Mouse (Mus musculus) MEL (cell line): Measurements from ENCODE around the gene Frs3. TPM values are rescaled to one million over a fixed set of nuclear protein-coding genes. Genes with fewer than 3 reads are reported as not detected.

Source experiments
- DNase-seq: peaks from one replicate; pipeline ENCODE4 v3.0.0; 2011; ENCODE audit warnings: low read depth, low spot score
- H3K27ac ChIP-seq: 2 replicates; pipeline ENCODE4 v1.5.1; 2012; ENCODE audit warnings: low read depth, mild to moderate bottlenecking, control low read depth, low read length, moderate library complexity; ENCODE audit not compliant: control insufficient read depth
- H3K27me3 ChIP-seq, 2 experiments: fragments of 150-350 bp in 1 of 2; sonication (generic) in 1 of 2; 2 replicates each; pipeline ENCODE4 v1.6.1; 2012; ENCODE audit warnings: low read length in 2 of 2, mild to moderate bottlenecking in 2 of 2, improper control_type of control experiment in 1 of 2, moderate library complexity in 1 of 2; ENCODE audit not compliant: insufficient read depth in 2 of 2, control insufficient read depth in 1 of 2
- H3K36me3 ChIP-seq, 2 experiments: 2 replicates each; pipeline ENCODE4 v1.6.1; 2012 to 2014; ENCODE audit warnings: low read length in 2 of 2, improper control_type of control experiment in 1 of 2, inconsistent platforms in 1 of 2, mild to moderate bottlenecking in 1 of 2; ENCODE audit not compliant: insufficient read depth in 2 of 2, control insufficient read depth in 1 of 2
- H3K4me1 ChIP-seq, 2 experiments: fragments of 150-350 bp in 1 of 2; sonication (generic) in 1 of 2; 2 replicates each; pipeline ENCODE4 v1.6.1; 2012; ENCODE audit warnings: low read length in 2 of 2, improper control_type of control experiment in 1 of 2, mild to moderate bottlenecking in 1 of 2; ENCODE audit not compliant: insufficient read depth in 2 of 2, control insufficient read depth in 1 of 2
- H3K4me3 ChIP-seq, 2 experiments: fragments of 150-350 bp in 1 of 2; sonication (generic) in 1 of 2; 2 replicates each; pipeline ENCODE4 v1.5.1; 2012; ENCODE audit warnings: low read depth in 2 of 2, low read length in 2 of 2, mild to moderate bottlenecking in 2 of 2, moderate library complexity in 2 of 2, control low read depth in 1 of 2, improper control_type of control experiment in 1 of 2; ENCODE audit not compliant: control insufficient read depth in 1 of 2, insufficient read depth in 1 of 2
- H3K79me2 ChIP-seq: 2 replicates; pipeline ENCODE4 v1.6.1; 2012; ENCODE audit warnings: mild to moderate bottlenecking, low read length, moderate library complexity; ENCODE audit not compliant: control insufficient read depth, poor library complexity, insufficient read depth
- H3K9ac ChIP-seq: 2 replicates; pipeline ENCODE4 v1.6.1; 2012; ENCODE audit warnings: low read depth, mild to moderate bottlenecking, control low read depth, low read length, moderate library complexity; ENCODE audit not compliant: control insufficient read depth, poor library complexity, severe bottlenecking
- H3K9me3 ChIP-seq: fragments of 150-350 bp; sonication (generic); replicated peaks from 2 replicates; pipeline ENCODE4 v1.6.1; 2012; ENCODE audit warnings: mild to moderate bottlenecking, low read length, improper control_type of control experiment, moderate library complexity; ENCODE audit not compliant: insufficient read depth
- BHLHE40 ChIP-seq: IDR thresholded peaks from 2 replicates; pipeline ENCODE4 v1.6.1; 2012; ENCODE audit warnings: low read depth, mild to moderate bottlenecking, inconsistent platforms, low read length, improper control_type of control experiment, borderline replicate concordance
- CHD1 ChIP-seq: IDR thresholded peaks from 2 replicates; pipeline ENCODE4 v1.6.1; 2012; ENCODE audit warnings: low read depth, mild to moderate bottlenecking, inconsistent platforms, low read length, improper control_type of control experiment
- ELF1 ChIP-seq: IDR thresholded peaks from 2 replicates; pipeline ENCODE4 v1.6.1; 2014; ENCODE audit warnings: low read depth, mild to moderate bottlenecking, inconsistent platforms, low read length, improper control_type of control experiment, moderate library complexity
- ETS1 ChIP-seq: IDR thresholded peaks from 2 replicates; pipeline ENCODE4 v1.6.1; 2012; ENCODE audit warnings: low read depth, mild to moderate bottlenecking, inconsistent platforms, low read length, improper control_type of control experiment, moderate library complexity
- GABPA ChIP-seq: IDR thresholded peaks from 2 replicates; pipeline ENCODE4 v1.6.1; 2012; ENCODE audit warnings: low read depth, mild to moderate bottlenecking, inconsistent platforms, low read length, improper control_type of control experiment, moderate library complexity
- GATA1 ChIP-seq: IDR thresholded peaks from 2 replicates; pipeline ENCODE4 v1.6.1; 2011; ENCODE audit warnings: low read depth, low read length, improper control_type of control experiment
- HCFC1 ChIP-seq: IDR thresholded peaks from 2 replicates; pipeline ENCODE4 v1.6.1; 2012; ENCODE audit warnings: low read depth, mild to moderate bottlenecking, inconsistent platforms, low read length, improper control_type of control experiment, moderate library complexity
- JUND ChIP-seq: IDR thresholded peaks from 2 replicates; pipeline ENCODE4 v1.6.1; 2011; ENCODE audit warnings: low read depth, mild to moderate bottlenecking, improper control_type of control experiment, low read length
- KAT2A ChIP-seq: conservative IDR thresholded peaks from 2 replicates; pipeline ENCODE4 v1.6.1; 2012; ENCODE audit warnings: low read depth, low read length, improper control_type of control experiment, inconsistent platforms
- MAFK ChIP-seq: IDR thresholded peaks from 2 replicates; pipeline ENCODE4 v1.6.1; 2011; ENCODE audit warnings: low read depth, mild to moderate bottlenecking, low read length, improper control_type of control experiment, borderline replicate concordance
- MAX ChIP-seq: IDR thresholded peaks from 2 replicates; pipeline ENCODE4 v1.6.1; 2011; ENCODE audit warnings: low read length, improper control_type of control experiment
- MEF2A ChIP-seq: IDR thresholded peaks from 2 replicates; pipeline ENCODE4 v1.6.1; 2014; ENCODE audit warnings: low read depth, mild to moderate bottlenecking, inconsistent platforms, low read length, improper control_type of control experiment; ENCODE audit not compliant: poor library complexity, insufficient replicate concordance, severe bottlenecking; ENCODE audit errors: extremely low read depth
- MXI1 ChIP-seq: IDR thresholded peaks from 2 replicates; pipeline ENCODE4 v1.6.1; 2011; ENCODE audit warnings: mild to moderate bottlenecking, low read depth, low read length, improper control_type of control experiment
- MYB ChIP-seq: IDR thresholded peaks from 2 replicates; pipeline ENCODE4 v1.6.1; 2011; ENCODE audit warnings: mild to moderate bottlenecking, low read depth, low read length, improper control_type of control experiment
- MYC ChIP-seq: IDR thresholded peaks from 2 replicates; pipeline ENCODE4 v1.6.1; 2011; ENCODE audit warnings: low read depth, mild to moderate bottlenecking, low read length, improper control_type of control experiment, moderate library complexity
- POLR2AphosphoS2 ChIP-seq: IDR thresholded peaks from 2 replicates; pipeline ENCODE4 v1.6.1; 2011; ENCODE audit warnings: low read length, improper control_type of control experiment
- POLR2AphosphoS5 ChIP-seq: IDR thresholded peaks from 2 replicates; pipeline ENCODE4 v1.6.1; 2012; ENCODE audit warnings: low read depth, borderline replicate concordance, mild to moderate bottlenecking, inconsistent platforms, low read length, moderate library complexity, mixed read lengths
- RAD21 ChIP-seq: IDR thresholded peaks from 2 replicates; pipeline ENCODE4 v1.6.1; 2011; ENCODE audit warnings: mild to moderate bottlenecking, low read depth, low read length, improper control_type of control experiment
- TAL1 ChIP-seq: IDR thresholded peaks from 2 replicates; pipeline ENCODE4 v1.6.1; 2012; ENCODE audit warnings: mild to moderate bottlenecking, inconsistent platforms, low read length, moderate library complexity, mixed read lengths
- TBP ChIP-seq: IDR thresholded peaks from 2 replicates; pipeline ENCODE4 v1.8.0; 2011; ENCODE audit warnings: low read depth, low read length, improper control_type of control experiment
- UBTF ChIP-seq: IDR thresholded peaks from 2 replicates; pipeline ENCODE4 v1.6.1; 2012; ENCODE audit warnings: low read depth, mild to moderate bottlenecking, inconsistent platforms, low read length, improper control_type of control experiment, moderate library complexity, borderline replicate concordance; ENCODE audit not compliant: insufficient read depth
- USF2 ChIP-seq, 2 experiments: IDR thresholded peaks; 2 replicates each; pipeline ENCODE4 v1.6.1; 2011 to 2012; ENCODE audit warnings: improper control_type of control experiment in 2 of 2, low read length in 2 of 2, borderline replicate concordance in 1 of 2, inconsistent platforms in 1 of 2, low read depth in 1 of 2, mild to moderate bottlenecking in 1 of 2; ENCODE audit not compliant: insufficient read depth in 1 of 2
- ZC3H11A ChIP-seq: IDR thresholded peaks from 2 replicates; pipeline ENCODE4 v1.6.1; 2012; ENCODE audit warnings: low read depth, mild to moderate bottlenecking, inconsistent platforms, low read length, improper control_type of control experiment
- ZKSCAN1 ChIP-seq: IDR thresholded peaks from 2 replicates; pipeline ENCODE4 v1.6.1; 2012; ENCODE audit warnings: low read depth, mild to moderate bottlenecking, inconsistent platforms, low read length, improper control_type of control experiment, moderate library complexity
- ZMIZ1 ChIP-seq: IDR thresholded peaks from 2 replicates; pipeline ENCODE4 v1.6.1; 2012; ENCODE audit warnings: low read depth, mild to moderate bottlenecking, inconsistent platforms, low read length, improper control_type of control experiment, moderate library complexity
- polyA plus RNA-seq, 2 experiments: library from polyadenylated mRNA; stranded (reverse) in 1 of 2; unstranded in 1 of 2; fragments of >175 nt in 1 of 2; fragments of >200 nt in 1 of 2; gene quantifications; 2 replicates each; pipeline versions ENCODE4 v1.2.1 to v1.2.4; 2012; ENCODE audit warnings: low replicate concordance in 2 of 2, low read depth in 1 of 2; ENCODE audit not compliant: insufficient read length in 2 of 2, insufficient read depth in 1 of 2, missing spikeins in 1 of 2
- total RNA-seq: library from RNA; depleted of rRNA; stranded (reverse); fragments of 300-350 nt; gene quantifications from 2 replicates; pipeline ENCODE4 v1.2.3, GENCODE M21; 2012

The Frs3 gene
- total and polyA plus RNA-seq, 3 experiments, result 2.7 to 4.4 TPM; not detected in 1

DNA sequence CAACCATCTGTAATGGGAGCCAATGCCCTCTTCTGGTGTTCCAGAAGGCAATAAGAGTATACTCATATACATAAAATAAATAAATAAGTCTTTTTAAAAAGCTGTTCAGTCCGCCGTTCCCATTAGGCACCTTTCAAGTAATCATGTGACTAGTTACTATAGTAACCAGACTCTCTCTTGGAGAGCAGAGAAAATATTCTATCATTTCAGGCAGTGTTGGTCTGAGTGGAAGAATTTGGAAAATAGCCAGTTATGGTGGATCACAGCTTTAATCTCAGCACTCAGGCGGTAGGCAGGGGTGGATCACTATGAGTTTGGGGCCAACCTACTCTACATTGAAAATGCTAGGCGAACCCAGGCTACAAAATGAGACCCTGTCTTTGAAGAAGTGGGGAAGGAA, 19.7 kb upstream of the Frs3 start:
- H3K4me3 ChIP-seq, result no peak overlapping the region
- H3K27ac ChIP-seq, result no peak overlapping the region
- no peaks in the 10 kb centered on the region for H3K79me2 ChIP-seq
- DNase-seq, result no peak
- no peaks in the 10 kb centered on the region; a peak in 1 of 4 replicates for H3K36me3 ChIP-seq
- H3K4me1 ChIP-seq, result no peaks in the 10 kb centered on the region
- no peak for TF ChIP-seq MXI1
- TF ChIP-seq CHD1, result no peak
- no peak for TF ChIP-seq GABPA
- TF ChIP-seq ZC3H11A, result no peak
- no peak for TF ChIP-seq ELF1
- TF ChIP-seq ZKSCAN1, result no peak
- no peak for TF ChIP-seq RAD21
- no peak for TF ChIP-seq UBTF
- no peak for TF ChIP-seq MEF2A
- no peak for TF ChIP-seq KAT2A
- no peak for TF ChIP-seq MYB
- no peak for TF ChIP-seq MAX
- no peak for TF ChIP-seq BHLHE40
- TF ChIP-seq TAL1, result no peak
- no peak for TF ChIP-seq GATA1
- TF ChIP-seq ETS1, result no peak
- no peak for TF ChIP-seq JUND
- TF ChIP-seq HCFC1, result no peak
- no peak for TF ChIP-seq USF2 (IDR thresholded peaks at IDR 0.05; ENCODE audit: borderline replicate concordance in 1 of 2, insufficient read depth in 1 of 2, low read depth in 1 of 2, low read length in 2 of 2)
- H3K9me3 ChIP-seq, result no peaks in the 10 kb centered on the region
- H3K27me3 ChIP-seq, result no peaks in the 10 kb centered on the region
- no peak overlapping the region for H3K9ac ChIP-seq

GRCm38 (mm10) chr17:47671988-47672310, 16.9 kb upstream of the Frs3 start:
- Histone ChIP-seq H3K27ac (no peak overlapping the region), H3K9ac (no peak overlapping the region), H3K36me3 (no peaks in the 10 kb centered on the region; a peak in 1 of 4 replicates), H3K9me3 (no peaks in the 10 kb centered on the region), H3K4me1 (no peaks in the 10 kb centered on the region), H3K4me3 (no peak overlapping the region), H3K79me2 (no peaks in the 10 kb centered on the region), H3K27me3 (no peaks in the 10 kb centered on the region)
- TF ChIP-seq MXI1 (no peak), HCFC1 (no peak), ETS1 (no peak), ZMIZ1 (no peak), TAL1 (no peak), POLR2AphosphoS5 (no peak), POLR2AphosphoS2 (no peak), BHLHE40 (no peak), MYC (no peak), TBP (no peak), JUND (no peak), KAT2A (no peak), MAFK (no peak)
- DNase-seq, result no peak
